Mouse (Mus musculus): ENCODE results near the gene Psmd1.

- TF ChIP-seq BHLHE40 (IDR thresholded peaks at IDR 0.05; ENCODE audit: borderline replicate concordance, low read depth, low read length) (no peak), HCFC1 (IDR thresholded peaks at IDR 0.05; ENCODE audit: low read depth, low read length) (no peak), CTCF (IDR thresholded peaks at IDR 0.05 in 2 of 3, conservative IDR thresholded peaks at IDR 0.05 in 1 of 3; ENCODE audit: control insufficient read depth in 1 of 3, insufficient read depth in 1 of 3, low read depth in 2 of 3, low read length in 3 of 3, poor library complexity in 1 of 3, severe bottlenecking in 1 of 3) (no peak), ZC3H11A (IDR thresholded peaks at IDR 0.05; ENCODE audit: low read depth, low read length) (no peak), ZNF384 (IDR thresholded peaks at IDR 0.05; ENCODE audit: low read depth, low read length) (no peak), EP300 (IDR thresholded peaks at IDR 0.05; ENCODE audit: low read depth in 1 of 2, low read length in 2 of 2) (no peak), RCOR1 (IDR thresholded peaks at IDR 0.05; ENCODE audit: low read depth, low read length) (no peak), MAX (IDR thresholded peaks at IDR 0.05; ENCODE audit: low read length) (no peak)
Measured at GRCm38 (mm10) chr1:86018235-86019055, 45.7 kb upstream of the Psmd1 start.
